Mouse (Mus musculus) kidney, adult 2 months (tissue): ENCODE measurements at regions not wholly inside any gene's neighbourhood (a gene's known extent, or its start where the extent isn't known, plus 50 kb on each side); places are given as distances from the start of the nearest gene placed in this dataset.

Source experiments
- DNase-seq: peaks from one replicate; pipeline ENCODE4 v3.0.0; 2021
- H3K27ac ChIP-seq: fragments of 200-500 bp; 2 replicates; pipeline ENCODE4 v1.5.1; 2012; ENCODE audit warnings: low read depth, low read length, control low read depth, inconsistent platforms; ENCODE audit not compliant: insufficient read depth
- H3K27me3 ChIP-seq: fragments of 200-500 bp; replicated peaks from 2 replicates; pipeline ENCODE4 v1.6.1; 2012; ENCODE audit warnings: mild to moderate bottlenecking, moderate library complexity, low read length, inconsistent platforms; ENCODE audit not compliant: control insufficient read depth, insufficient read depth
- H3K36me3 ChIP-seq: fragments of 200-500 bp; 2 replicates; pipeline ENCODE4 v1.6.1; 2012; ENCODE audit warnings: mild to moderate bottlenecking, moderate library complexity, low read length, inconsistent platforms; ENCODE audit not compliant: control insufficient read depth, insufficient read depth
- H3K4me1 ChIP-seq: fragments of 200-500 bp; 2 replicates; pipeline ENCODE4 v1.6.1; 2011; ENCODE audit warnings: low read length; ENCODE audit not compliant: control insufficient read depth, insufficient read depth
- H3K4me3 ChIP-seq: fragments of 200-500 bp; 2 replicates; pipeline ENCODE4 v1.5.1; 2011; ENCODE audit warnings: mild to moderate bottlenecking, low read depth, low read length, control low read depth; ENCODE audit not compliant: insufficient read depth
- CTCF ChIP-seq: fragments of 200-500 bp; conservative IDR thresholded peaks from 2 replicates; pipeline ENCODE4 v1.5.1; 2011; ENCODE audit warnings: low read depth, mild to moderate bottlenecking, control low read depth, low read length, moderate library complexity, mixed read lengths; ENCODE audit not compliant: insufficient read depth, insufficient read length
- POLR2A ChIP-seq: fragments of 200-500 bp; IDR thresholded peaks from one replicate; pipeline ENCODE4 v1.6.1; 2011; ENCODE audit warnings: low read depth, low read length, control low read depth
- WGBS: fragments of 180-500 bp; shearing (Covaris S2); methylation state at CpG from one replicate; pipeline ENCODE4 v1.1.7; 2018; 5-methylcytosine and 5-hydroxymethylcytosine counted together

DNA sequence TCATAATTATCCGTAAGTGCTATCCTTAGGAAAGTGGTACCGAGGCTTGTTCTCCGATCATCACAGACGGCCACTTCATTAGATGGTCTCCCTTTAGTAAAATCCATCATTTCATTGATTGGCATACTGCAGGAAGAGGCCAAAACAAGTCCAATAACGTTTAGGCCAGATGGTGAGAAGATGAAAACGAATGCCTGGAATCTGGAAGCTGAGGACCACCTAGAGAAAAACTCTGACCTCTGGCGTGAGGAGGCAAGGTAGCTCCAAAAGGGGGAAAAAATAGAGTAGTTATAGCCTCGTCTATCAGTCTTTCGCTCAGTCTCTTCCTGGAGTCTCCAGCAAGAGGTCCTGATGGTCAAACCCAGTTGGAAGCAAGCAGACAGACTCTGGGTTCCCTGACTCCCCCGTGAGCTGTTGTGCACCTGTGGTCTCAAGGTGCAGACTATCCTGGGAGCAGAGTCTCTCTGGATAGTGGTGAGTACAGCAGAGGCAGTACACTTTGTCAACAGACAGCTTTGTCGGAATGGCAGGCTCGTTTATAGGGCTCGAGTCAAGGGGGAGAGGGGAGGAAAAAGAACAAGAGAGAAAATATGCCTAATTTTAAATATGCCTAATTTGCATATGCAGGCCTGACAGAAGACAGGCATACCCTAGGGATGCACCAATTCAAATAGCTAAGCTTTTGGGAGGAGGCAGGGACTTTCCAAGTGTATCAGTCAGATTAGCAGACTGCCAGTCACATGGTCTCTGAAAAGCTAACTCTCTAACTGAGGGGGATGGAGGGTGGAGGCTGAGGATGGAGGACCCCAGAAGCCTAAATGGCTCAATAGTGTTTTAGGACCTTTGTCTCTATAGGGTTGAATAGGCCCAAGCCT is 73.0 kb upstream of the Atp2b1 start:
- Histone ChIP-seq H3K27ac (no peak overlapping the region), H3K4me3 (no peak overlapping the region), H3K4me1 (no peaks in the 10 kb centered on the region), H3K36me3 (no peaks in the 10 kb centered on the region), H3K27me3 (no peaks in the 10 kb centered on the region)
- DNase-seq = no peak
- 91% methylated on average over 13 of the region's 13 CpGs for WGBS
- TF ChIP-seq POLR2A = no peak
- no peak for TF ChIP-seq CTCF

DNA sequence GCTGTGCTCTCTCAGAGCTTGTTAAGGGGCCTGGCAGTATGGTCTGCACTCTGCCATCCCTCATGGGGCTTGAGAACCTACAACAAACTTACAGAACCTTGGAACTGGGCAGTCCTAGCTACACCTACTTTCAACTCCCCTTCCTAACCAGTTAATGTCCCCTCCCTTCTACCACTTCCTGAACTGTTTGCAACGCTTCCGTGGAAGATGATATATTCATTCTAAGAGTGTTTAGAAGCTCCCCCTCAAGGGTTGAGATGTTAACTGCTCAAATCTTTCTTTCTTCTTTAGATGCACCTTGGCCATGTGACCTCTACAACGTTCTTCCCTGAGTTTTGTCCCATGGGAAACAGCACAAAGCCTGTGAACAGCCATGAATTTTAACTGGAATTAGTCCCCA is 72.3 kb upstream of the Atp2b1 start:
- no peak for TF ChIP-seq POLR2A
- TF ChIP-seq CTCF = no peak
- Histone ChIP-seq H3K27me3 (no peaks in the 10 kb centered on the region), H3K27ac (no peak overlapping the region), H3K4me1 (no peaks in the 10 kb centered on the region), H3K36me3 (no peaks in the 10 kb centered on the region), H3K4me3 (no peak overlapping the region)
- no peak for DNase-seq
- WGBS = 72% methylated on average over 3 of the region's 3 CpGs

DNA sequence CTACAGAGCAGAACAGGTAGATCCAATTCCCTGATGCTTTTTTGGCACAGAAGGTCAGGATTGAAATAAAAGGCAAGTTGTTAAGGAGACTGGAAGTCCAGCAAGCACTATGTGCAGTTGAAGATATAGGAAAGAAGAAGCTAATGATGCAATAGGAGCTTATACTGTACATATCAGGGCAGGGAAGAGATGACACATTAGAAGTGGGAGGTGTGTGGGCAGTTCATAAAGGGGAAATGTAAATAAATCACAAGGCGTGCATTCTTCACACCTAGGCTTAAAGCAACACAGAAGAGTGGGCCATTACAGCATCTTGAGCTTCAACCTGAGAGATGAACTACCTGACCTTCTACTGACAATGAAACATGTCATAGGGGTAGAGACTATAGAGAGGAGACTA is 71.5 kb upstream of the Atp2b1 start:
- 100% methylated on average over 1 of the region's 1 CpGs for WGBS
- no peaks in the 10 kb centered on the region for H3K36me3 ChIP-seq
- DNase-seq = no peak
- TF ChIP-seq CTCF (no peak), POLR2A (no peak)
- H3K4me3 ChIP-seq = no peak overlapping the region
- H3K27ac ChIP-seq = no peak overlapping the region
- H3K4me1 ChIP-seq = no peaks in the 10 kb centered on the region
- no peaks in the 10 kb centered on the region for H3K27me3 ChIP-seq

DNA sequence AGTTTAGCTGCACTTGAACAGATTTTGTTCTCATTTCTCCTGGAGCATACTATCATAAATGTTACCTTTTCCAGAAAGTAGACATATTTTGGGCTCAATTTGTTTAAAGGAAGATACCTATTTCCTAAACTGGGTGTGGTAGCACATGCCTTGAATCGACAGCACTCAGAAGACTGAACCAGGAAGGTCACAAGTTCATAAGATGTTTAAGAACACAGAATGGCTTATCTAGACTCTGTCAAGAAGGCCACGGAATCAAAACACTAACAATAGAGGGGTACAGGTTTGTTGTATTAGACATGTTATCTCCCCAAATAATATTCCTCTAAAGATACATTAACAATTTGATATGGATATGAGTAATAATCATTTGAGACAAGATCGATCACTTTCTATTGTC is 64.4 kb upstream of the Atp2b1 start:
- 79% methylated on average over 3 of the region's 3 CpGs for WGBS
- no peaks in the 10 kb centered on the region for H3K4me1 ChIP-seq
- H3K27me3 ChIP-seq = no peaks in the 10 kb centered on the region
- no peaks in the 10 kb centered on the region for H3K36me3 ChIP-seq
- H3K4me3 ChIP-seq = no peak overlapping the region
- DNase-seq = no peak
- H3K27ac ChIP-seq = no peak overlapping the region
- TF ChIP-seq POLR2A = no peak
- TF ChIP-seq CTCF = no peak

DNA sequence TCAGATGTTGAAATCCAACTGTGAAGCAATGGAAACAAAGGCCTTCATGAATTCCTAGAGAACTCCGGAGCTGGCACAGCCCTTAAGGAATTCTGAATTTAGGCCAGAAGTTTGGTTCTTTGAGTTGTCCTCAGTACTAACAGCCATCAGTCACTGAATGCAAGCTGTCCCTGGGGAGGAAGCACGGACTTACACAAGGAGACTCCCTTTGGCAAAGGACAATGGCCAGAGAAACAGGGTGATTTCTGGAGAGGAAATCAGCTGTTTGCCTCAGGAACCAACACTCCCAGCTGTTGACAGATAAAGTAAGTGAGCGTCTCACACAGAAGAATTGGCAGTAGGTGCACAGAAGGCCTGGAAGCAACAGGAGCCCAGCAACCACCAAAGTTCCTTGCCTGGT is 56.8 kb upstream of the Atp2b1 start:
- WGBS = 52% methylated on average over 3 of the region's 3 CpGs

DNA sequence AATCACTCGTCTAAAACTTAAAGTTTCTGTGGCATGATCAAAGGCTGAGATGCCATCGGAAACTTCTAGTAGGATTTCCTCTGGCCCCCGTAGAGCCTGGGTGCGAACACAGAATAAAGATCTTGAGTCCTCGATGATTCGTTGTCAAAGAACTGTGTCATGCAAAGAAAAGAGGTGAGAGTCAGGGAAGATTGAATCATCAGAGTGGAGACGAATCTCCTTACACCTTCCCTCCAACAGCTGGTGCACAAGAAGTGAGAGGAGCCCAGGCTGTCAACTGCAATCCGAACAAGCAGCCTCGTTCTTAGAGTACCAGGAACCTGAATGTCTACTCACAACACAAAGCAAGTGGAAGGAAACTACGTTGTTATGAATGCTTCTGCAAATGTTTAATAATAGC is 52.7 kb upstream of the Atp2b1 start:
- Histone ChIP-seq H3K36me3 (no peaks in the 10 kb centered on the region), H3K27me3 (no peaks in the 10 kb centered on the region), H3K4me1 (peaks cover 12% of the 10 kb centered on the region), H3K27ac (no peak overlapping the region), H3K4me3 (no peak overlapping the region)
- no peak for TF ChIP-seq POLR2A
- TF ChIP-seq CTCF = no peak
- no peak for DNase-seq
- WGBS = 90% methylated on average over 10 of the region's 10 CpGs

More for the DNA sequence above, 56.8 kb upstream of the Atp2b1 start:
- no peaks in the 10 kb centered on the region for H3K4me1 ChIP-seq
- TF ChIP-seq CTCF = no peak
- no peak for TF ChIP-seq POLR2A
- DNase-seq = peak; percentile 91
- H3K27ac ChIP-seq = no peak overlapping the region
- H3K4me3 ChIP-seq = no peak overlapping the region
- H3K36me3 ChIP-seq = no peaks in the 10 kb centered on the region
- H3K27me3 ChIP-seq = no peaks in the 10 kb centered on the region

DNA sequence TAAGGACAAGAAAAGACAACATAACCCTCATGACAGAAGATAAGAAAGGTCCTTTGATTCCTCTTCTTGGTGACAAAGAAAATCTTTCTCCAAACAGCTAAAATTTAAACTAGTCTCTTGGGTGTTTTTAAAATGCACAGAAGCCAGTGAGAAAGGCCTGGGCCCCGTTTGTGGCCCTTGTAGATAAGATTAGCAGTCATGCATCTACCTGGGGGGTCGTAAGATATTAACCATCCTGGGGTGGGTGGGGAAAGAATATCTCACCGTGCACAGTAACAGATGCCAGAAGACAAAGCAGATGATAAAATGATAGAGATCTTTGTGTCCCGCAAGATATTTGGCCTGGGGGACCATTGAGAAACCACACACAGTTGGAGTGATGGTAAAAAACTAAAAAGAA is 51.5 kb upstream of the Atp2b1 start:
- DNase-seq = no peak
- Histone ChIP-seq H3K27ac (no peak overlapping the region), H3K4me3 (no peak overlapping the region), H3K27me3 (no peaks in the 10 kb centered on the region), H3K36me3 (no peaks in the 10 kb centered on the region), H3K4me1 (peaks cover 16% of the 10 kb centered on the region)
- 55% methylated on average over 4 of the region's 4 CpGs for WGBS
- TF ChIP-seq CTCF (no peak), POLR2A (no peak)

DNA sequence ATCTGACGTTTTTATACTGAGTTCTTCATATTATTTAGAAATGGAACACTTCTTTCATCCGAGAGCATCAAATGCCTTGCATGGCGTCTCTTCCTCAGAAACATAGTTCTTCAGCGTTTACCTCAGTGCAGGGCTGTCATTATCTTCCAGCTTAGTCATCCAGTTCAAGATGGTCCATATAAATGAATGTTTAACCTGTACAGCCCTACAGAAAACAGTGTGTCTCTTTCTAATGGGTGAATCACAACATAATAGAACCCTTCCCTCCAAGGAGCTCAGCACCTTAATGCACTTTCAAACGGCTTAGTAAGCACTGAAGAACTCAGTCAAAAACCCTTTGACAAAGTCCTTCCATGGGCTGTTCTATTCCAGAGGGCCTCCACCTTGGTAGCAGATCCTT is 49.8 kb upstream of the Atp2b1 start:
- Histone ChIP-seq H3K27ac (peak overlapping the region; percentile 89), H3K4me3 (no peak overlapping the region), H3K36me3 (no peaks in the 10 kb centered on the region), H3K4me1 (peaks cover 16% of the 10 kb centered on the region), H3K27me3 (no peaks in the 10 kb centered on the region)
- 63% methylated on average over 5 of the region's 5 CpGs for WGBS
- DNase-seq = no peak
- TF ChIP-seq CTCF = no peak
- no peak for TF ChIP-seq POLR2A
